Mouse (Mus musculus) CH12.LX (cell line): ENCODE results near the gene Abcd4. TPM values are rescaled to one million over a fixed set of nuclear protein-coding genes. Genes with fewer than 3 reads are reported as not detected.

Source experiments
- DNase-seq: peaks from one replicate; pipeline ENCODE4 v3.0.0-alpha.2; 2013; ENCODE audit errors: extremely low read depth
- H3K27ac ChIP-seq: 2 replicates; pipeline ENCODE4 v1.5.1; 2012; ENCODE audit warnings: low read depth, mild to moderate bottlenecking, control low read depth, moderate library complexity; ENCODE audit not compliant: insufficient read depth
- H3K27me3 ChIP-seq: replicated peaks from 2 replicates; pipeline ENCODE3; 2012; ENCODE audit warnings: inconsistent platforms
- H3K36me3 ChIP-seq, 2 experiments: replicated peaks in 1 of 2; 2 replicates each; pipeline versions ENCODE3 to v1.6.1; 2012; ENCODE audit warnings: inconsistent platforms in 1 of 2, low read length in 1 of 2, mild to moderate bottlenecking in 1 of 2, mixed read lengths in 1 of 2, moderate library complexity in 1 of 2; ENCODE audit not compliant: control insufficient read depth in 1 of 2, insufficient read depth in 1 of 2
- H3K4me1 ChIP-seq, 2 experiments: 2 replicates each; pipeline ENCODE4 v1.6.1; 2012; ENCODE audit warnings: inconsistent platforms in 1 of 2, moderate library complexity in 1 of 2; ENCODE audit not compliant: insufficient read depth in 2 of 2, control insufficient read depth in 1 of 2
- H3K4me2 ChIP-seq: 2 replicates; pipeline ENCODE4 v1.6.1; 2012; ENCODE audit warnings: low read depth, mild to moderate bottlenecking, control low read depth; ENCODE audit not compliant: poor library complexity, insufficient read depth, severe bottlenecking
- H3K4me3 ChIP-seq, 3 experiments: fragments of 150-350 bp in 1 of 3; sonication (generic) in 1 of 3; replicated peaks in 1 of 3; 2 replicates each; pipeline versions ENCODE3 to v1.5.1; 2011 to 2012; ENCODE audit warnings: low read depth in 2 of 3, low read length in 2 of 3, mild to moderate bottlenecking in 2 of 3, moderate library complexity in 2 of 3, control low read depth in 1 of 3, improper control_type of control experiment in 1 of 3, inconsistent platforms in 1 of 3, mixed read lengths in 1 of 3; ENCODE audit not compliant: poor library complexity in 1 of 3
- H3K79me2 ChIP-seq: replicated peaks from 2 replicates; pipeline ENCODE4 v1.6.1; 2012; ENCODE audit warnings: mild to moderate bottlenecking, moderate library complexity; ENCODE audit not compliant: control insufficient read depth, poor library complexity, insufficient read depth, severe bottlenecking; ENCODE audit errors: extremely low read depth
- H3K9ac ChIP-seq: 2 replicates; pipeline ENCODE4 v1.6.1; 2012; ENCODE audit warnings: low read depth, mild to moderate bottlenecking, control low read depth, moderate library complexity; ENCODE audit not compliant: insufficient read depth
- H3K9me3 ChIP-seq: replicated peaks from 2 replicates; pipeline ENCODE3; 2012; ENCODE audit warnings: low read length, inconsistent platforms, mixed read lengths
- BHLHE40 ChIP-seq: IDR thresholded peaks from 2 replicates; pipeline ENCODE4 v1.6.1; 2011; ENCODE audit warnings: mild to moderate bottlenecking, low read depth, low read length, improper control_type of control experiment
- EP300 ChIP-seq: IDR thresholded peaks from 2 replicates; pipeline ENCODE4 v1.6.1; 2011; ENCODE audit warnings: low read length, improper control_type of control experiment
- ETS1 ChIP-seq: conservative IDR thresholded peaks from 2 replicates; pipeline ENCODE4 v1.6.1; 2012; ENCODE audit warnings: low read depth, mild to moderate bottlenecking, inconsistent platforms, low read length, improper control_type of control experiment, moderate library complexity
- GABPA ChIP-seq: IDR thresholded peaks from 2 replicates; pipeline ENCODE4 v1.6.1; 2012; ENCODE audit warnings: low read depth, low read length, improper control_type of control experiment, inconsistent platforms; ENCODE audit not compliant: insufficient replicate concordance
- IRF4 ChIP-seq: IDR thresholded peaks from 2 replicates; pipeline ENCODE4 v1.6.1; 2014; ENCODE audit warnings: low read depth, mild to moderate bottlenecking, inconsistent platforms, low read length, improper control_type of control experiment
- JUN ChIP-seq: IDR thresholded peaks from 2 replicates; pipeline ENCODE4 v1.6.1; 2011; ENCODE audit warnings: low read depth, mild to moderate bottlenecking, low read length, improper control_type of control experiment, moderate library complexity; ENCODE audit not compliant: insufficient read depth
- MAFK ChIP-seq: IDR thresholded peaks from 2 replicates; pipeline ENCODE4 v1.6.1; 2011; ENCODE audit warnings: low read length, improper control_type of control experiment; ENCODE audit not compliant: insufficient replicate concordance
- MXI1 ChIP-seq: IDR thresholded peaks from 2 replicates; pipeline ENCODE4 v1.6.1; 2011; ENCODE audit warnings: mild to moderate bottlenecking, low read depth, low read length, improper control_type of control experiment
- NELFE ChIP-seq: IDR thresholded peaks from 2 replicates; pipeline ENCODE4 v1.6.1; 2011; ENCODE audit warnings: low read depth, low read length, improper control_type of control experiment
- PAX5 ChIP-seq: IDR thresholded peaks from 2 replicates; pipeline ENCODE4 v1.6.1; 2012; ENCODE audit warnings: low read length, inconsistent platforms, mixed read lengths
- POLR2A ChIP-seq: IDR thresholded peaks from 2 replicates; pipeline ENCODE4 v1.6.1; 2011; ENCODE audit warnings: low read depth, mild to moderate bottlenecking, improper control_type of control experiment, low read length
- POLR2AphosphoS2 ChIP-seq: IDR thresholded peaks from 2 replicates; pipeline ENCODE4 v1.6.1; 2011; ENCODE audit warnings: low read depth, low read length, improper control_type of control experiment
- SMC3 ChIP-seq: IDR thresholded peaks from 2 replicates; pipeline ENCODE4 v1.6.1; 2011; ENCODE audit warnings: low read depth, low read length, improper control_type of control experiment
- TCF12 ChIP-seq: IDR thresholded peaks from 2 replicates; pipeline ENCODE4 v1.6.1; 2014; ENCODE audit warnings: low read depth, mild to moderate bottlenecking, inconsistent platforms, low read length, improper control_type of control experiment
- UBTF ChIP-seq: IDR thresholded peaks from 2 replicates; pipeline ENCODE4 v1.6.1; 2012; ENCODE audit warnings: low read depth, mild to moderate bottlenecking, inconsistent platforms, low read length, improper control_type of control experiment, moderate library complexity
- ZMIZ1 ChIP-seq: IDR thresholded peaks from 2 replicates; pipeline ENCODE4 v1.6.1; 2012; ENCODE audit warnings: low read depth, mild to moderate bottlenecking, inconsistent platforms, low read length, improper control_type of control experiment
- dilution Hi-C: fragments of 300-500 bp; cut with MboI; formaldehyde crosslinking; loops from 2 replicates; pipeline ENCODE4 v1.14.3; 2020; ENCODE audit warnings: low sequenced_read_pairs; ENCODE audit not compliant: extremely low pct_unique_long_range_greater_than_20kb, extremely low pct_ligation_motif_present
- in situ Hi-C: fragments of 300-500 bp; cut with MboI; formaldehyde crosslinking; loops from 3 replicates; pipeline ENCODE4 v1.14.3; 2019; ENCODE audit warnings: low sequenced_read_pairs, low pct_ligation_motif_present, low pct_unique_long_range_greater_than_20kb, mixed read lengths
- polyA plus RNA-seq: library from polyadenylated mRNA; unstranded; fragments of >175 nt; gene quantifications from 2 replicates; pipeline ENCODE4 v1.2.1, GENCODE M21; 2012; ENCODE audit warnings: low read depth; ENCODE audit not compliant: insufficient read length
- total RNA-seq, 2 experiments: library from RNA; depleted of rRNA; stranded (reverse); fragments of 300-350 nt in 1 of 2; fragments of >200 nt in 1 of 2; gene quantifications; 2 replicates each; pipeline ENCODE4 v1.2.3; 2012 to 2014

Gene Abcd4
- total and polyA plus RNA-seq, 3 experiments, result 4.7 to 10.2 (median 8.4) TPM

- H3K9ac ChIP-seq, result no peak overlapping the region
- dilution Hi-C loops (no loop called here), in situ Hi-C loops (no loop called here)
- no peaks in the 10 kb centered on the region for H3K4me1 ChIP-seq
- peaks cover 2% of the 10 kb centered on the region for H3K9me3 ChIP-seq
- TF ChIP-seq ZMIZ1, result no peak
- no peak for DNase-seq
- no peak overlapping the region for H3K4me2 ChIP-seq
- no peak overlapping the region for H3K27ac ChIP-seq
- no peaks in the 10 kb centered on the region for H3K79me2 ChIP-seq
- no peak overlapping the region for H3K4me3 ChIP-seq
- H3K36me3 ChIP-seq, result no peaks in the 10 kb centered on the region
- H3K27me3 ChIP-seq, result peaks cover 53% of the 10 kb centered on the region
Observed at GRCm38 (mm10) chr12:84571466-84572340, 45.5 kb downstream of the Abcd4 start.

- H3K27me3 ChIP-seq, result peaks cover 53% of the 10 kb centered on the region
Observed at GRCm38 (mm10) chr12:84570694-84571415, 46.4 kb downstream of the Abcd4 start.

GRCm38 (mm10) chr12:84569976-84570693, 47.1 kb downstream of the Abcd4 start:
- H3K4me2 ChIP-seq, result no peak overlapping the region
- DNase-seq, result no peak
- H3K79me2 ChIP-seq, result no peaks in the 10 kb centered on the region
- no peak overlapping the region for H3K9ac ChIP-seq
- no peak overlapping the region for H3K4me3 ChIP-seq
- in situ Hi-C loops, result no loop called here
- no peak overlapping the region for H3K27ac ChIP-seq
- no peaks in the 10 kb centered on the region for H3K36me3 ChIP-seq
- dilution Hi-C loops, result no loop called here
- no peaks in the 10 kb centered on the region for H3K4me1 ChIP-seq
- no peak for TF ChIP-seq NELFE
- no peak for TF ChIP-seq POLR2AphosphoS2
- TF ChIP-seq EP300, result no peak
- TF ChIP-seq GABPA, result no peak
- TF ChIP-seq POLR2A, result no peak
- TF ChIP-seq JUN, result no peak
- no peak for TF ChIP-seq IRF4
- TF ChIP-seq TCF12, result no peak
- H3K27me3 ChIP-seq, result peaks cover 53% of the 10 kb centered on the region
- H3K9me3 ChIP-seq, result peaks cover 2% of the 10 kb centered on the region

More at GRCm38 (mm10) chr12:84570694-84571415, 46.4 kb downstream of the Abcd4 start:
- no peaks in the 10 kb centered on the region for H3K79me2 ChIP-seq
- dilution Hi-C loops, result no loop called here
- TF ChIP-seq MXI1, result no peak
- TF ChIP-seq SMC3, result no peak
- no peak for TF ChIP-seq ETS1
- no peak for TF ChIP-seq MAFK
- TF ChIP-seq PAX5, result no peak
- TF ChIP-seq ZMIZ1, result no peak
- TF ChIP-seq BHLHE40, result no peak
- TF ChIP-seq UBTF, result no peak
- H3K9me3 ChIP-seq, result peaks cover 2% of the 10 kb centered on the region
- in situ Hi-C loops, result no loop called here
- no peak overlapping the region for H3K9ac ChIP-seq
- H3K4me2 ChIP-seq, result no peak overlapping the region
- DNase-seq, result no peak
- H3K4me1 ChIP-seq, result no peaks in the 10 kb centered on the region
- H3K27ac ChIP-seq, result no peak overlapping the region
- H3K36me3 ChIP-seq, result no peaks in the 10 kb centered on the region
- H3K4me3 ChIP-seq, result no peak overlapping the region
